Mouse (Mus musculus): ENCODE results near the gene Ralgapa2. TPM values are rescaled to one million over a fixed set of nuclear protein-coding genes. Genes with fewer than 3 reads are reported as not detected.

Ralgapa2 gene
- polyA plus RNA-seq, 1 experiment from 2014 or later, result 4.5 TPM

- WGBS (ENCODE audit: insufficient replicate concordance), result 2% methylated on average over 24 of the region's 24 CpGs
- Histone ChIP-seq H3K4me3 (ENCODE audit: low read depth, low read length) (no peak overlapping the region), H3K4me1 (ENCODE audit: control insufficient read depth, low read depth, low read length) (peaks cover 11% of the 10 kb centered on the region)
These were observed 291.5 kb downstream of the Ralgapa2 start for GRCm38 (mm10) chr2:146220591-146221075.

GRCm38 (mm10) chr2:146219791-146220190 is 292.4 kb downstream of the Ralgapa2 start:
- no peak for ATAC-seq (ENCODE audit: low read depth)
- Histone ChIP-seq H3K9ac (ENCODE audit: low read depth, low read length) (no peak overlapping the region), H3K4me3 (ENCODE audit: low read depth, low read length) (no peak overlapping the region), H3K36me3 (ENCODE audit: control insufficient read depth, insufficient read depth) (no peaks in the 10 kb centered on the region), H3K27me3 (ENCODE audit: control insufficient read depth, insufficient read depth, low read depth, low read length) (peaks cover 87% of the 10 kb centered on the region), H3K9me3 (replicated peaks; ENCODE audit: control insufficient read depth, low read length) (no peaks in the 10 kb centered on the region), H3K4me2 (ENCODE audit: low read depth, low read length) (no peak overlapping the region), H3K27ac (ENCODE audit: low read length) (no peak overlapping the region), H3K4me1 (ENCODE audit: control insufficient read depth, low read depth, low read length) (peaks cover 11% of the 10 kb centered on the region)
- 12% methylated on average over 11 of the region's 11 CpGs for WGBS (ENCODE audit: insufficient replicate concordance)

More at GRCm38 (mm10) chr2:146220591-146221075, 291.5 kb downstream of the Ralgapa2 start:
- no peaks in the 10 kb centered on the region for H3K36me3 ChIP-seq (ENCODE audit: control insufficient read depth, insufficient read depth)
- H3K9ac ChIP-seq (ENCODE audit: low read depth, low read length), result no peak overlapping the region
- H3K4me2 ChIP-seq (ENCODE audit: low read depth, low read length), result no peak overlapping the region
- H3K9me3 ChIP-seq (replicated peaks; ENCODE audit: control insufficient read depth, low read length), result no peaks in the 10 kb centered on the region
- peaks cover 94% of the 10 kb centered on the region for H3K27me3 ChIP-seq (ENCODE audit: control insufficient read depth, insufficient read depth, low read depth, low read length)
- ATAC-seq (ENCODE audit: low read depth), result no peak
- H3K27ac ChIP-seq (ENCODE audit: low read length), result no peak overlapping the region

GRCm38 (mm10) chr2:146218881-146219535 is 293.1 kb downstream of the Ralgapa2 start:
- WGBS (ENCODE audit: insufficient replicate concordance), result 6% methylated on average over 19 of the region's 19 CpGs
- no peak overlapping the region for H3K9ac ChIP-seq (ENCODE audit: low read depth, low read length)
- H3K27me3 ChIP-seq (ENCODE audit: control insufficient read depth, insufficient read depth, low read depth, low read length), result peaks cover 82% of the 10 kb centered on the region
- H3K4me2 ChIP-seq (ENCODE audit: low read depth, low read length), result no peak overlapping the region
- ATAC-seq (ENCODE audit: low read depth), result no peak
- H3K4me3 ChIP-seq (ENCODE audit: low read depth, low read length), result no peak overlapping the region
- peaks cover 11% of the 10 kb centered on the region for H3K4me1 ChIP-seq (ENCODE audit: control insufficient read depth, low read depth, low read length)
- no peaks in the 10 kb centered on the region for H3K9me3 ChIP-seq (replicated peaks; ENCODE audit: control insufficient read depth, low read length)
- no peaks in the 10 kb centered on the region for H3K36me3 ChIP-seq (ENCODE audit: control insufficient read depth, insufficient read depth)
- no peak overlapping the region for H3K27ac ChIP-seq (ENCODE audit: low read length)

DNA sequence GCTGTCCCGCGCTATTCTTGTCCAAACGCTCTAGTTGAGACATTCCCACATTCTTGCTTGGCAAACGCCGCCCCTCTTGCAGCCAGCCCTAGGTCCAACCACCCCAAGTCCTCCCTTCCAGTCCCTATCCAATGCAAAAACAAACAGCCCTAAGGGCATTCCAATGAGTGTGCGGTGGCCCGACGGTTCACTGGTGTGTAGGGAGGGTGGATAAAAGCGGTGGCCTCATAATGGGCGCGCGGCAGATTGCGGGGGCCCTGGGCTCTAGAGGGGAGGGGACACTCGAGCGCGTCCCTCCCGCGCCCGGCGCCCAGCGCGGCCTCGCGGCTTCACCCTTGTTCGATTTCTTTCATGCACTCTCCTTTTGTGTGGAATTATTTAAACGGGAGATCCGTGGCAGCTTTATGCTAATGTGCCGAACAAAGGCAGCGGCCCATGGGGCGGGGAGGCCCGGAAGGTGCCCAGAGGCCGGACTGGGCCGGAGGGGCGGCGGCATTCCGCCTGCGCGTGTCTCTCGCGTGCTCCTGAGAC is 293.9 kb downstream of the Ralgapa2 start:
- H3K27me3 ChIP-seq (ENCODE audit: control insufficient read depth, insufficient read depth, low read depth, low read length), result peaks cover 74% of the 10 kb centered on the region
- H3K4me2 ChIP-seq (ENCODE audit: low read depth, low read length), result no peak overlapping the region
- H3K9me3 ChIP-seq (replicated peaks; ENCODE audit: control insufficient read depth, low read length), result no peaks in the 10 kb centered on the region
- no peak overlapping the region; the same call in 1 of the 2 replicates for H3K4me3 ChIP-seq (ENCODE audit: low read depth, low read length)
- no peak overlapping the region for H3K9ac ChIP-seq (ENCODE audit: low read depth, low read length)
- no peak overlapping the region for H3K27ac ChIP-seq (ENCODE audit: low read length)
- ATAC-seq (ENCODE audit: low read depth), result no peak
- no peaks in the 10 kb centered on the region for H3K36me3 ChIP-seq (ENCODE audit: control insufficient read depth, insufficient read depth)
- WGBS (ENCODE audit: insufficient replicate concordance), result 3% methylated on average over 40 of the region's 40 CpGs
- peaks cover 11% of the 10 kb centered on the region for H3K4me1 ChIP-seq (ENCODE audit: control insufficient read depth, low read depth, low read length)

DNA sequence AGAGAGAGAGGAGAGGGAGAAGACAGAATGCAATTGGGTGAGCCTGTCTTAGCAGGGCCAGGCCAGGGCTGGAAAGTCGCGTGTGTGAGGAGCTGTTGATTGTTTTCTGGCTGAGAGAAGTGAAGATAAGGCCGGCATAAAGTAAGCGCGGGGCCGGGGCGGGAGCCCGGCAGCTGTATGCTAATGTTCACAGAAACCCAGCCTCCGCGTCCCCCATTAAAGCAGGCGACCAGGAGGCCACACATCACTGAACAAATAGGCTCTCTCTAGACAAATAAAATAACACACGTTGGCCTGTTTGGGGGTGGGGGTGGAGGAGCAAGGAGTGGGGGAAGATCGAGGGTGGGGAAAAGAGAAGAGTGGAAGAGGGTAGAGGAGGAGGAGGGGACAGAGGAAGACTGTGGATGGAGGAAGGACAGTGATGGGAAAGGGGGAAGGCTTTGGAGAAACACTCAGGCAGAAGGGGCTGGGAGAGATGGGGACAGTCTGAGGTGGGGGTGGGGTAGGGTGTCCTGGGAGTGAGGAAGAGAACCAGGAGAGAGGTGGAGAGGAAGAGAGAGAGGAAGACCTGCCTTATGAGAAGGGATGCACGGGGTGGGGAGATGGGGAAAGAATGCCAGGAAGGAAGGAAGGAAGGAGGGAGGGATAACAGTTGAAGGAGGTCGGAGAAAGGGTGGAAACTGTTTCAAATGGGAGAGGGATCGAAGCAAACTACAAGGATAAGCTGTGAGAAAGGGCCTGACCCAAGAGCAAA is 294.7 kb downstream of the Ralgapa2 start:
- no peak overlapping the region for H3K4me3 ChIP-seq (ENCODE audit: low read depth, low read length)
- H3K9ac ChIP-seq (ENCODE audit: low read depth, low read length), result no peak overlapping the region
- ATAC-seq (ENCODE audit: low read depth), result no peak
- peaks cover 66% of the 10 kb centered on the region for H3K27me3 ChIP-seq (ENCODE audit: control insufficient read depth, insufficient read depth, low read depth, low read length)
- no peaks in the 10 kb centered on the region for H3K36me3 ChIP-seq (ENCODE audit: control insufficient read depth, insufficient read depth)
- no peak overlapping the region for H3K27ac ChIP-seq (ENCODE audit: low read length)
- no peaks in the 10 kb centered on the region for H3K9me3 ChIP-seq (replicated peaks; ENCODE audit: control insufficient read depth, low read length)
- H3K4me2 ChIP-seq (ENCODE audit: low read depth, low read length), result no peak overlapping the region
- H3K4me1 ChIP-seq (ENCODE audit: control insufficient read depth, low read depth, low read length), result peaks cover 11% of the 10 kb centered on the region
- WGBS (ENCODE audit: insufficient replicate concordance), result 1% methylated on average over 16 of the region's 16 CpGs

DNA sequence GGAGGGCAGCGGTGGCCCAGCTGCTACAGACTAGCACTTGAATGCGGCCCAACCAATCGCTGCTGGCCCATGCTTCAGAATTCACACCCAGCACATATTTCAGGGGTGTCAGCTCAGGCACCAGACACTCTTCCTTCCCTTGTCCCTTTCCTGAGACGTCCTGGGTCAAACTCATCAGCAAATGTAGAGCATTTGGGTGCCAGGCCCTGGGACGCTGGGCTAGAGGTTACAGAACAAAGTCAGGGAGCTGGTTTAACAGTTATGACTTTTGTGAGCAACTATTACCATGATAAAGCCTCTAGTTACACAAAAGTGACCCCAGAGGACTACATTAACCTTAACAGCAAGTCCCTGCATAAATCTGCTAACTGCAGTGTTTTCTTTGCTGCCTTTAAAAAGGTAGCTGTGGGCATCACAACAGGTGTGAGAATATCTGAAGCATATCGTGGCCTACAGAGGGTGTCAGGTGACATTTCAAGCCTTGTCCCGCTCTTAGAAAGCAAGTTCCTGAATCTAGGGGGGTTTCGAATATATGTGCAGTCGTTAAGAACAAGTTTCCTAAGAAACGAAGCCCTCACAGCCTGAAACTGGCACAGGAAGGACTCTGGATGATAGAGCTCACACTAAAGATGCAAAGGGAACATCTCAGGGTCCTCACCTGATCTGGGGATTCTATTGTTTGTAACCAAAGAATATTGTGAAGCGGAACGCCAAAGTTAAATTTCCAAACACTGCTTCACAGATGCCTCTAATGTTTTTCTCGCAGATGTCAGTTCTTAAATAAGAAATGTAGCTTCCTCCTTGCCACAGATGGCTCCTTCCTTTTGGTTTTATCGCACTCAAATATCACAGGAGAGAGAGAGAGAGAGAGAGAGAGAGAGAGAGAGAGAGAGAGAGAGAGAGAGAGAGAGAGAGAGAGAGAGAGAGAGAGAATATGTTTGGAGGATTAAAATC is 295.8 kb downstream of the Ralgapa2 start:
- Histone ChIP-seq H3K9me3 (replicated peaks; ENCODE audit: control insufficient read depth, low read length) (no peaks in the 10 kb centered on the region), H3K4me1 (ENCODE audit: control insufficient read depth, low read depth, low read length) (peaks cover 2% of the 10 kb centered on the region), H3K4me2 (ENCODE audit: low read depth, low read length) (no peak overlapping the region), H3K27ac (ENCODE audit: low read length) (no peak overlapping the region), H3K9ac (ENCODE audit: low read depth, low read length) (no peak overlapping the region), H3K36me3 (ENCODE audit: control insufficient read depth, insufficient read depth) (no peaks in the 10 kb centered on the region), H3K27me3 (ENCODE audit: control insufficient read depth, insufficient read depth, low read depth, low read length) (peaks cover 56% of the 10 kb centered on the region), H3K4me3 (ENCODE audit: low read depth, low read length) (no peak overlapping the region)
- no peak for ATAC-seq (ENCODE audit: low read depth)
- 20% methylated on average over 14 of the region's 14 CpGs for WGBS (ENCODE audit: insufficient replicate concordance)

- Histone ChIP-seq H3K9ac (ENCODE audit: low read depth, low read length) (no peak overlapping the region), H3K4me3 (ENCODE audit: low read depth, low read length) (no peak overlapping the region), H3K36me3 (ENCODE audit: control insufficient read depth, insufficient read depth) (no peaks in the 10 kb centered on the region), H3K4me1 (ENCODE audit: control insufficient read depth, low read depth, low read length) (no peaks in the 10 kb centered on the region; the same call in 1 of the 2 replicates), H3K27ac (ENCODE audit: low read length) (no peak overlapping the region), H3K9me3 (replicated peaks; ENCODE audit: control insufficient read depth, low read length) (no peaks in the 10 kb centered on the region), H3K4me2 (ENCODE audit: low read depth, low read length) (no peak overlapping the region), H3K27me3 (ENCODE audit: control insufficient read depth, insufficient read depth, low read depth, low read length) (peaks cover 41% of the 10 kb centered on the region)
- 4% methylated on average over 9 of the region's 9 CpGs for WGBS (ENCODE audit: insufficient replicate concordance)
- 0 out of 2 replicates have a peak, but pooled peaks have one; percentile 13 for ATAC-seq (ENCODE audit: low read depth)
These were observed 297.4 kb downstream of the Ralgapa2 start for GRCm38 (mm10) chr2:146214715-146215114.

GRCm38 (mm10) chr2:146210968-146211367 is 301.2 kb downstream of the Ralgapa2 start:
- H3K4me1 ChIP-seq (ENCODE audit: control insufficient read depth, low read depth, low read length), result no peaks in the 10 kb centered on the region
- H3K36me3 ChIP-seq (ENCODE audit: control insufficient read depth, insufficient read depth), result no peaks in the 10 kb centered on the region
- WGBS (ENCODE audit: insufficient replicate concordance), result 37% methylated on average over 4 of the region's 4 CpGs

More at GRCm38 (mm10) chr2:146210968-146211367, 301.2 kb downstream of the Ralgapa2 start:
- Histone ChIP-seq H3K27ac (ENCODE audit: low read length) (no peak overlapping the region), H3K4me3 (ENCODE audit: low read depth, low read length) (no peak overlapping the region), H3K9ac (ENCODE audit: low read depth, low read length) (no peak overlapping the region), H3K4me2 (ENCODE audit: low read depth, low read length) (no peak overlapping the region), H3K9me3 (replicated peaks; ENCODE audit: control insufficient read depth, low read length) (no peaks in the 10 kb centered on the region), H3K27me3 (ENCODE audit: control insufficient read depth, insufficient read depth, low read depth, low read length) (peaks cover 7% of the 10 kb centered on the region)
- no peak for ATAC-seq (ENCODE audit: low read depth)
